In the genomic region with DNA sequence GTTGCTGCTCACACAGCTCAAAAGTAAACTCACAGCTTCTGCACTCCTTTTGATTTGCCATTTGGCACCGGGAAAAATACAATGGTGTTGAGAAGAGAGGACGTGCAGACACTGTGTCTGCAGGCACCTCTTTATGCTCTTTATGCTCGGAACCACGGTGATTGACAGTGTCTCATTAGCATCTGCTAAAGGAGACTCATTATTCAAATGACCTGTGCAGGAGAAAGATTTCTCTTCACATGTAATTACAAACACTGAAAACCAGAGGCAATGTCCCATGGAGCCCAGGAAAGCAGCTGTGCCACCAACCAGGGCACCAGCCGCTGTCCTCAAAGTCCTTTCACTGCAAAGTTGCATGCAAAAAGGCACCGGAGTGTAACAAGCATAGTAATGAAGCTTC, we compare ENCODE assay signal across 16 mouse cellular contexts.
DNase-seq lines count a peak whose midpoint lies in the region; ATAC-seq lines count a peak whose summit lies in the region.
"Had no signal": no experiment of that assay in that cellular context is flagged by ENCODE, and none has a peak within 500 bp of the region (broad histone marks: within the 10 kb centered on the region; RNA-seq: fewer than 3 reads in every experiment).

No protein-coding gene starts in this region.

- H3K9me3 ChIP-seq in hindbrain, embryonic 10.5 days = no peaks in the 10 kb centered on the region
- H3K9me3 ChIP-seq in midbrain, embryonic 14.5 days (ENCODE audit: control insufficient read depth, low read length) = no peaks in the 10 kb centered on the region
- H3K9me3 ChIP-seq: embryonic facial prominence, embryonic 13.5 days; G1E; limb, embryonic 12.5 days had no signal

- H3K27ac ChIP-seq in hindbrain, embryonic 10.5 days = peak overlapping the region; percentile 82
- H3K27ac ChIP-seq in midbrain, embryonic 14.5 days (replicated peaks; ENCODE audit: low read depth, low read length) = peak overlapping the region; percentile 41; the same call in 1 of the 2 replicates
- H3K27ac ChIP-seq: embryonic facial prominence, embryonic 13.5 days; limb, embryonic 12.5 days had no signal

- peak overlapping the region; percentile 18 for H3K4me2 ChIP-seq in midbrain, embryonic 14.5 days (ENCODE audit: low read length)
- H3K4me2 ChIP-seq: embryonic facial prominence, embryonic 13.5 days; limb, embryonic 12.5 days had no signal

- no peak overlapping the region for H3K9ac ChIP-seq in midbrain, embryonic 14.5 days (replicated peaks; ENCODE audit: low read length)
- H3K9ac ChIP-seq: embryonic facial prominence, embryonic 13.5 days; limb, embryonic 12.5 days; liver, postnatal 0 days had no signal

- peaks cover 27% of the 10 kb centered on the region for H3K4me1 ChIP-seq in hindbrain, embryonic 10.5 days (replicated peaks)
- H3K4me1 ChIP-seq in midbrain, embryonic 14.5 days (ENCODE audit: control insufficient read depth, insufficient read depth, low read length) = peaks cover 7% of the 10 kb centered on the region; the same call in 1 of the 2 replicates
- H3K4me1 ChIP-seq: embryonic facial prominence, embryonic 13.5 days had no signal

- ATAC-seq in midbrain, embryonic 14.5 days (ENCODE audit: low FRiP score, low TSS enrichment) = peak; percentile 86
- ATAC-seq in activated CD4-positive, CD25-positive, alpha-beta regulatory T cell, adult 4 months = no peak
- ATAC-seq: liver, postnatal 0 days had no signal

- H3K4me3 ChIP-seq in hindbrain, embryonic 10.5 days = peak overlapping the region; percentile 7; the same call in 1 of the 2 replicates
- no peak overlapping the region for H3K4me3 ChIP-seq in midbrain, embryonic 14.5 days (replicated peaks; ENCODE audit: low read depth, low read length)
- H3K4me3 ChIP-seq: embryonic facial prominence, embryonic 13.5 days; limb, embryonic 12.5 days had no signal

- intact Hi-C loops in gastrocnemius, postnatal 36 days (cut with DNase I) = no loop called here

- H3K36me3 ChIP-seq in hindbrain, embryonic 10.5 days = no peaks in the 10 kb centered on the region
- no peaks in the 10 kb centered on the region for H3K36me3 ChIP-seq in midbrain, embryonic 14.5 days (ENCODE audit: control insufficient read depth, insufficient read depth, low read length)
- H3K36me3 ChIP-seq: embryonic facial prominence, embryonic 13.5 days; G1E; limb, embryonic 12.5 days had no signal

- DNase-seq in retina, postnatal 1 day = peak; percentile 65
- DNase-seq in retina, embryonic 14.5 days (ENCODE audit: low spot score) = no peak
- peak; percentile 47 for DNase-seq in hindbrain, embryonic 10.5 days (ENCODE audit: low spot score)
- DNase-seq in midbrain, embryonic 14.5 days = peak; percentile 64
- no peak for DNase-seq in gastrocnemius, postnatal 36 days
- DNase-seq in Muller cell, postnatal 12 days (ENCODE audit: inconsistent ontology term) = no peak
- DNase-seq: adrenal gland, postnatal 25 days; cerebellum, postnatal 14 days; kidney, postnatal 10 days; liver, postnatal 0 days; lung, postnatal 4 days; spleen, adult 18-20 months had no signal

- H3K27me3 ChIP-seq in hindbrain, embryonic 10.5 days (ENCODE audit: insufficient read depth, poor library complexity, severe bottlenecking) = no peaks in the 10 kb centered on the region
- H3K27me3 ChIP-seq in midbrain, embryonic 14.5 days (ENCODE audit: control insufficient read depth, insufficient read depth, low read length) = no peaks in the 10 kb centered on the region
- H3K27me3 ChIP-seq: embryonic facial prominence, embryonic 13.5 days; limb, embryonic 12.5 days had no signal

- 34% methylated on average over 6 of the region's 6 CpGs for WGBS in hindbrain, embryonic 10.5 days
- 9% methylated on average over 6 of the region's 6 CpGs for WGBS in midbrain, embryonic 14.5 days

Comparison
In these comparisons a context has a peak if more than half of its experiments do, and no peak if none do; other contexts are left out.
1. DNase-seq: peak in retina, postnatal 1 day (single experiment), hindbrain, embryonic 10.5 days (single experiment) and midbrain, embryonic 14.5 days (single experiment); none in retina, embryonic 14.5 days (single experiment), gastrocnemius, postnatal 36 days (0 of 2) and Muller cell, postnatal 12 days (single experiment).